In genomic region chr17:46277586-46277985, GRCm38 (mm10) we compare ENCODE assay signal across 15 mouse cellular contexts. TPM values are rescaled to one million over a fixed set of nuclear protein-coding genes. Genes with fewer than 3 reads are reported as not detected.
DNase-seq lines count a peak whose midpoint lies in the region; ATAC-seq lines count a peak whose summit lies in the region.
"Had no signal": no experiment of that assay in that cellular context is flagged by ENCODE, and none has a peak within 500 bp of the region (broad histone marks: within the 10 kb centered on the region; RNA-seq: fewer than 3 reads in every experiment).

No protein-coding gene starts in this region.

- no peak overlapping the region for H3K9ac ChIP-seq in heart, embryonic 11.5 days (ENCODE audit: low read depth, low read length)
- H3K9ac ChIP-seq in heart, embryonic 12.5 days: no peak overlapping the region
- H3K9ac ChIP-seq in limb, embryonic 12.5 days (replicated peaks): peak overlapping the region; percentile 34; the same call in 1 of the 2 replicates
- H3K9ac ChIP-seq in midbrain, embryonic 13.5 days (replicated peaks): no peak overlapping the region

- peaks cover 14% of the 10 kb centered on the region; the same call in 1 of the 2 replicates for H3K36me3 ChIP-seq in heart, embryonic 11.5 days (ENCODE audit: control insufficient read depth, insufficient read depth, low read length)
- H3K36me3 ChIP-seq in heart, embryonic 12.5 days: peaks cover 60% of the 10 kb centered on the region
- H3K36me3 ChIP-seq in limb, embryonic 12.5 days: peaks cover 71% of the 10 kb centered on the region
- H3K36me3 ChIP-seq in midbrain, embryonic 13.5 days: peaks cover 19% of the 10 kb centered on the region

- H3K27ac ChIP-seq in heart, embryonic 11.5 days (ENCODE audit: low read depth, low read length): 0 out of 2 replicates have a peak overlapping the region, but pooled peaks have one; percentile 16
- no peak overlapping the region; the same call in 1 of the 2 replicates for H3K27ac ChIP-seq in heart, embryonic 12.5 days (ENCODE audit: poor library complexity, severe bottlenecking)
- H3K27ac ChIP-seq in limb, embryonic 12.5 days: peak overlapping the region; percentile 41; the same call in 1 of the 2 replicates
- H3K27ac ChIP-seq in midbrain, embryonic 13.5 days: no peak overlapping the region
- H3K27ac ChIP-seq: layer of hippocampus, adult 2 months had no signal

- ATAC-seq in heart, embryonic 11.5 days (replicated peaks; ENCODE audit: insufficient number of reproducible peaks, low FRiP score, low TSS enrichment): no peak
- no peak for ATAC-seq in heart, embryonic 12.5 days (ENCODE audit: insufficient number of reproducible peaks, low FRiP score)
- ATAC-seq in limb, embryonic 12.5 days (ENCODE audit: insufficient number of reproducible peaks, insufficient read depth, low FRiP score, low TSS enrichment, low read depth): no peak
- ATAC-seq in midbrain, embryonic 13.5 days: no peak
- no peak for ATAC-seq in megakaryocyte, adult 5-6 weeks (ENCODE audit: poor library complexity, severe bottlenecking)

- peak; percentile 99 for DNase-seq in 3T3-L1 (ENCODE audit: low read depth, low spot score)
- DNase-seq in brain, adult 2 months (ENCODE audit: low read depth, low spot score): peak; percentile 29
- DNase-seq in left cerebral cortex, postnatal 10 days (ENCODE audit: extremely low spot score in 1 of 2, low spot score in 2 of 2): no peak
- DNase-seq: gastrocnemius, postnatal 25 days; kidney, adult 9 months; lung, adult 2 months; right cerebral cortex, postnatal 25 days had no signal

- peaks cover 29% of the 10 kb centered on the region for H3K4me1 ChIP-seq in heart, embryonic 11.5 days (ENCODE audit: control insufficient read depth, insufficient read depth, low read length)
- H3K4me1 ChIP-seq in heart, embryonic 12.5 days (replicated peaks): peaks cover 56% of the 10 kb centered on the region
- peaks cover 43% of the 10 kb centered on the region for H3K4me1 ChIP-seq in limb, embryonic 12.5 days (replicated peaks)
- peaks cover 15% of the 10 kb centered on the region for H3K4me1 ChIP-seq in midbrain, embryonic 13.5 days (replicated peaks)

- H3K4me2 ChIP-seq in heart, embryonic 11.5 days: no peak overlapping the region
- H3K4me2 ChIP-seq in heart, embryonic 12.5 days: no peak overlapping the region
- H3K4me2 ChIP-seq in limb, embryonic 12.5 days: peak overlapping the region; percentile 3; the same call in 1 of the 2 replicates
- no peak overlapping the region for H3K4me2 ChIP-seq in midbrain, embryonic 13.5 days (replicated peaks)

- intact Hi-C loops in left cerebral cortex, postnatal 10 days (cut with DNase I): no loop called here

- H3K9me3 ChIP-seq in heart, embryonic 11.5 days (replicated peaks; ENCODE audit: control insufficient read depth, low read length): no peaks in the 10 kb centered on the region
- H3K9me3 ChIP-seq in heart, embryonic 12.5 days (replicated peaks): no peaks in the 10 kb centered on the region
- H3K9me3 ChIP-seq in limb, embryonic 12.5 days: no peaks in the 10 kb centered on the region
- H3K9me3 ChIP-seq in midbrain, embryonic 13.5 days: no peaks in the 10 kb centered on the region
- H3K9me3 ChIP-seq: megakaryocyte, embryonic 14.5 days had no signal

- 74% methylated on average over 4 of the region's 4 CpGs for WGBS in heart, embryonic 11.5 days (ENCODE audit: insufficient replicate concordance)
- WGBS in heart, embryonic 12.5 days: 65% methylated on average over 4 of the region's 4 CpGs
- WGBS in limb, embryonic 12.5 days: 12% methylated on average over 4 of the region's 4 CpGs
- 85% methylated on average over 4 of the region's 4 CpGs for WGBS in midbrain, embryonic 13.5 days

- no peaks in the 10 kb centered on the region for H3K27me3 ChIP-seq in heart, embryonic 11.5 days (ENCODE audit: control insufficient read depth, insufficient read depth, low read length)
- no peaks in the 10 kb centered on the region for H3K27me3 ChIP-seq in heart, embryonic 12.5 days (replicated peaks)
- H3K27me3 ChIP-seq in limb, embryonic 12.5 days: no peaks in the 10 kb centered on the region
- H3K27me3 ChIP-seq in midbrain, embryonic 13.5 days: no peaks in the 10 kb centered on the region
- H3K27me3 ChIP-seq: CH12.LX; megakaryocyte, embryonic 14.5 days had no signal

- H3K4me3 ChIP-seq in heart, embryonic 11.5 days (ENCODE audit: low read depth, low read length): no peak overlapping the region
- H3K4me3 ChIP-seq in heart, embryonic 12.5 days: no peak overlapping the region
- no peak overlapping the region for H3K4me3 ChIP-seq in limb, embryonic 12.5 days (replicated peaks)
- no peak overlapping the region for H3K4me3 ChIP-seq in midbrain, embryonic 13.5 days (replicated peaks)
- H3K4me3 ChIP-seq: layer of hippocampus, adult 2 months; megakaryocyte, embryonic 14.5 days had no signal

RNA-seq across cellular contexts. Expression of gene Tjap1, which starts 5.2 kb away (rescaled TPM):
- 36.8 and 37.0 TPM in 2 replicates for polyA plus RNA-seq in heart, embryonic 11.5 days (2014; fragmentation: Nextera tagmentation; extraction: Ambion mirVana)
- polyA plus RNA-seq in heart, embryonic 12.5 days (2016; fragmentation: Nextera tagmentation; extraction: Ambion mirVana): 43.7 and 44.1 TPM in 2 replicates
- polyA plus RNA-seq in limb, embryonic 12.5 days (2016; fragmentation: Nextera tagmentation; extraction: Ambion mirVana): 59.9 and 62.8 TPM in 2 replicates
- 31.3 and 37.2 TPM in 2 replicates for polyA plus RNA-seq in midbrain, embryonic 13.5 days (2015; fragmentation: Nextera tagmentation; extraction: Ambion mirVana)
- total RNA-seq in left cerebral cortex, postnatal 10 days (2021): 10 to 100 TPM; 33.2 to 37.8 TPM
- total RNA-seq in megakaryocyte, adult 5-6 weeks (2015): 5.4 and 9.9 TPM in 2 replicates
- total RNA-seq in megakaryocyte, adult 5-6 weeks (2017): 9.8 and 15.7 TPM in 2 replicates

RNA-seq across cellular contexts. Expression of gene Dlk2, which starts 19.6 kb away (rescaled TPM):
- 0.27 TPM in 1 of 2 replicates, not detected in the other for polyA plus RNA-seq in heart, embryonic 11.5 days (2014; fragmentation: Nextera tagmentation; extraction: Ambion mirVana)
- polyA plus RNA-seq in heart, embryonic 12.5 days (2016; fragmentation: Nextera tagmentation; extraction: Ambion mirVana): 0.28 and 0.33 TPM in 2 replicates
- polyA plus RNA-seq in limb, embryonic 12.5 days (2016; fragmentation: Nextera tagmentation; extraction: Ambion mirVana): 3.8 and 4.8 TPM in 2 replicates
- 7.3 and 7.5 TPM in 2 replicates for polyA plus RNA-seq in midbrain, embryonic 13.5 days (2015; fragmentation: Nextera tagmentation; extraction: Ambion mirVana)
- 10 to 100 TPM; 52.1 to 52.5 TPM for total RNA-seq in left cerebral cortex, postnatal 10 days (2021)
- not detected in 2 replicates for total RNA-seq in megakaryocyte, adult 5-6 weeks (2015)
- not detected in 2 replicates for total RNA-seq in megakaryocyte, adult 5-6 weeks (2017)

RNA-seq across cellular contexts. Expression of gene Lrrc73, which starts 24.3 kb away (rescaled TPM):
- 0.70 and 0.79 TPM in 2 replicates for polyA plus RNA-seq in heart, embryonic 11.5 days (2014; fragmentation: Nextera tagmentation; extraction: Ambion mirVana)
- 0.89 and 0.91 TPM in 2 replicates for polyA plus RNA-seq in heart, embryonic 12.5 days (2016; fragmentation: Nextera tagmentation; extraction: Ambion mirVana)
- 0.60 and 0.65 TPM in 2 replicates for polyA plus RNA-seq in limb, embryonic 12.5 days (2016; fragmentation: Nextera tagmentation; extraction: Ambion mirVana)
- polyA plus RNA-seq in midbrain, embryonic 13.5 days (2015; fragmentation: Nextera tagmentation; extraction: Ambion mirVana): 7.5 and 8.2 TPM in 2 replicates
- total RNA-seq in left cerebral cortex, postnatal 10 days (2021): 100 to 1,000 TPM; 101 to 103 TPM
- 0.34 and 1.2 TPM in 2 replicates for total RNA-seq in megakaryocyte, adult 5-6 weeks (2015)
- total RNA-seq in megakaryocyte, adult 5-6 weeks (2017): 0.33 TPM in 1 of 2 replicates, not detected in the other

RNA-seq across cellular contexts. Expression of gene Yipf3, which starts 29.7 kb away (rescaled TPM):
- polyA plus RNA-seq in heart, embryonic 11.5 days (2014; fragmentation: Nextera tagmentation; extraction: Ambion mirVana): 77.8 and 83.0 TPM in 2 replicates
- 66.6 and 72.0 TPM in 2 replicates for polyA plus RNA-seq in heart, embryonic 12.5 days (2016; fragmentation: Nextera tagmentation; extraction: Ambion mirVana)
- 65.6 and 73.5 TPM in 2 replicates for polyA plus RNA-seq in limb, embryonic 12.5 days (2016; fragmentation: Nextera tagmentation; extraction: Ambion mirVana)
- 87.3 and 91.6 TPM in 2 replicates for polyA plus RNA-seq in midbrain, embryonic 13.5 days (2015; fragmentation: Nextera tagmentation; extraction: Ambion mirVana)
- total RNA-seq in left cerebral cortex, postnatal 10 days (2021): 10 to 100 TPM; 73.6 to 83.9 TPM
- 53.9 and 55.1 TPM in 2 replicates for total RNA-seq in megakaryocyte, adult 5-6 weeks (2015)
- 30.1 and 35.8 TPM in 2 replicates for total RNA-seq in megakaryocyte, adult 5-6 weeks (2017)

RNA-seq across cellular contexts. Expression of gene Polr1c, which starts 29.7 kb away (rescaled TPM):
- 56.0 and 56.1 TPM in 2 replicates for polyA plus RNA-seq in heart, embryonic 11.5 days (2014; fragmentation: Nextera tagmentation; extraction: Ambion mirVana)
- 44.5 and 48.6 TPM in 2 replicates for polyA plus RNA-seq in heart, embryonic 12.5 days (2016; fragmentation: Nextera tagmentation; extraction: Ambion mirVana)
- 109 and 111 TPM in 2 replicates for polyA plus RNA-seq in limb, embryonic 12.5 days (2016; fragmentation: Nextera tagmentation; extraction: Ambion mirVana)
- 92.8 and 99.0 TPM in 2 replicates for polyA plus RNA-seq in midbrain, embryonic 13.5 days (2015; fragmentation: Nextera tagmentation; extraction: Ambion mirVana)
- total RNA-seq in left cerebral cortex, postnatal 10 days (2021): 10 to 100 TPM; 38.3 to 42.7 TPM
- 22.5 and 27.8 TPM in 2 replicates for total RNA-seq in megakaryocyte, adult 5-6 weeks (2015)
- 21.4 and 22.4 TPM in 2 replicates for total RNA-seq in megakaryocyte, adult 5-6 weeks (2017)

Comparison
In these comparisons a context has a peak if more than half of its experiments do, and no peak if none do; other contexts are left out.
1. H3K27ac ChIP-seq: peak in heart, embryonic 11.5 days (single experiment) and limb, embryonic 12.5 days (single experiment); none in heart, embryonic 12.5 days (single experiment) and midbrain, embryonic 13.5 days (single experiment).
2. DNase-seq: peak in 3T3-L1 (single experiment) and brain, adult 2 months (single experiment); none in left cerebral cortex, postnatal 10 days (0 of 2).